Mouse (Mus musculus) gastrocnemius, postnatal 14 days (tissue): Measurements from ENCODE around the gene Rnf31. TPM values are rescaled to one million over a fixed set of nuclear protein-coding genes. Genes with fewer than 3 reads are reported as not detected.

ENCODE experiments used
- DNase-seq: peaks from one replicate; pipeline ENCODE4 v3.0.0; 2021; ENCODE audit warnings: mixed read lengths
- intact Hi-C: fragments of 180-260 bp; cut with DNase I; formaldehyde crosslinking; loops from one replicate; pipeline ENCODE4 v1.15.1; 2025; ENCODE audit warnings: low total_unique reads
- long read RNA-seq, 2 experiments: library from polyadenylated mRNA; stranded (forward); transcript quantifications; one replicate each; pipeline ENCODE4 v2.0.0; 2021
- total RNA-seq, 2 experiments: library from RNA; stranded (reverse); gene quantifications; 2 replicates each; pipeline ENCODE4 v1.2.3; 2021

Rnf31 gene
- total RNA-seq, result 10 to 100 TPM in 1 of 2 experiments, 1 to 10 TPM in 1; 9.4 to 11.7 TPM
- long read RNA-seq, experiment 1, partial matches to known transcripts, result 1 of 8 reads
- long read RNA-seq, experiment 1, other reads (novel, unspliced or antisense), result 4 of 8 reads
- long read RNA-seq, experiment 2, partial matches to known transcripts, result 3 of 9 reads
- long read RNA-seq, experiment 2, other reads (novel, unspliced or antisense), result 3 of 9 reads

DNA sequence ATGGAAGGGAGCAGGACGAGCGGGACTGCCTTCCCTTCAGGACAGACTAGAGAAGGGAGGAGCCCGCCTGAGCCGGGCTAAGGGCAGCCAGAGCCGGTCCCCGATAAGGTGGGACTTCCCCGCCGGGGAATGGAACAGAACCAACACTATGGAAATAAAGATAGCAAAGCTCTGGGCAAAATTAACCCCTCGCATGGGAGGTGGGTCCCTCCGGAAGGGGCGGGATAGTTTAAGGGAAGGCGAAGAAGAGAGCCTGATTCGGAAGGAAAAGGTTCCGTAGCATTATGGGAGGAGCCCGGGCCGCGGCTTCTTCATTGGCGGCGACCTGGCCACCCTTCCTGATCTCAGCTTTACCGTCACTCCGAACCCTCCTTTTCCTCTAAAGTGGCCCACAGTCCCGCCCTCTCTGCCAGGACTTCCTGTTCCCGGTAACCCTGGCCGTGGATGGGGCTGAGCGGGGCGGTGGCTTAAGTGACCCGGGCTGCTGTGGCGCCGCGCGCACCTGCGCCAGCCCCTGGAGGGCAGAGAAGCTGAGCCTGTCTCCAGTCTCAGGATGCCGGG, at the start of gene Rnf31:
TSS of gene Rnf31 (plus strand) at position 378 of the 561 bp plus-strand sequence.
- peak; percentile 95 for DNase-seq
- intact Hi-C loops, result no loop called here

DNA sequence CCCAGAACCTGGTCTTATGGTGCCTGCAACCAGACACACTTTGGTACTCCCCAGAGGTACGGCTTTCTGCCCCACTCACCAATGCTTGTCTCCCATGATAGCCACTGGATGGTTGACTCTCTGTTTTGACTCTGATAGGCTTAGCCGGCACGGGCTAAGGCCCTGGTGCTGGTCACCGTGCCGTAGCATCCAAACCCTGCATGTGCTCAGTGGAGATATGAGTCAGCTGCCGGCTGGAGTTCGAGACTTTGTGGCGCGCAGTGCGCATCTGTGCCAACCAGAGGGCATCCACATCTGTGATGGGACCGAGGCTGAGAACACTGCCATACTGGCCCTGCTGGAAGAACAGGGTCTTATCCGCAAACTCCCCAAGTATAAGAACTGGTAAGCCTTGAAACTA, 49.2 kb upstream of the Rnf31 start:
- intact Hi-C loops, result no loop called here
- no peak for DNase-seq

DNA sequence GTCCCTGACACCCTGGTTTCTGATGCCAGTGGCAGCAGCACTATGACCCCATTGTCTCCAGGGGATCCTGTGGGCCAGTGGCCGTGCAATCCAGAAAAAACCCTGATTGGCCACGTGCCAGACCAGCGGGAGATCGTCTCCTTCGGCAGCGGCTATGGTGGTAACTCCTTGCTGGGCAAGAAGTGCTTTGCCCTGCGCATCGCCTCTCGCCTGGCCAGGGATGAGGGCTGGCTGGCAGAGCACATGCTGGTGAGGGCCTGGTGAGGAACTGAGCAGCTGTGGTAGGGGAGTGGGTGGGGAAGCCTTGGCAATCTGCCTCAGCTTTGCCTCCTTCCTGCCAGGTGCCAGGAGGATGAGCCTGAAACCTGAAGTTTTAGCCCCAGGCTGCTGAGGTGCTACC, 47.2 kb upstream of the Rnf31 start:
- intact Hi-C loops, result no loop called here
- no peak for DNase-seq

DNA sequence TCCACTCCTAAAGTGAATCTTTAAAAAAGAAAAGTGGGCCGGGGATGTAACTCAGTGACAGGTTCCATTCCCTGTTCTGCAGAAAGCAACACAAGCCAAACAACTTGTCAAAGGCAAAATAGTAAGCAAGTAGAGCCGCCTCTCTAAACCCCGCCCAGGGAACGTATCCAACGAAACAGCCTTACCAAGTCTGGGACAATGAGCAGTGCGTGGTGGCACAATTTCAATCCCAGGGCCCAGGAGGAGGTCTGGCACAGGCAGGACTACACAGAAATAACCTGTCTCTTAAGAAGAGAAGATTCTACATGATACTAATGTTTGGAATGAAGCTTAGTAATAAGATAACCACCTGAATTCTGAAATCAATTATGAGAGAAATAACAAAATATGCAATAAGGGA, 41.3 kb upstream of the Rnf31 start:
- DNase-seq, result no peak
- intact Hi-C loops, result no loop called here

DNA sequence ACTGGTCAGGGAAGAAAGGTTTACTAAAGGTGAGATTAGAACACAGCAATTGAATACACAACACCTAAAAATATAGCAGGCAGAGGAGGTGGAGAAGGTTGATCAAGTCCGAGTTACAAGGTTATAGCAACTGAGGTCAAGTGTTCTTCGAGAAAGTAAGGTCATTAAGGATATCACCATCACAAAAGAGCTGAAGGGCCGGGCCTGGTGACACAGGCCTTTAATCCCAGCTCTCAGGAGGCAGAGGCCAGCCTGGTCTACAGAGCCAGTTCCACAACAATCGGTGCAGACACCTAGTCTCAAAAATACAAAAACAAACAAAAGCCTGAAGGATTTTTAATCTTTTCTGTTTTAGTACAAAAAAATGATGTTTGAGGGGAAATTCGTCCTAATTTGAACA, 40.2 kb upstream of the Rnf31 start:
- DNase-seq, result no peak
- intact Hi-C loops, result no loop called here

DNA sequence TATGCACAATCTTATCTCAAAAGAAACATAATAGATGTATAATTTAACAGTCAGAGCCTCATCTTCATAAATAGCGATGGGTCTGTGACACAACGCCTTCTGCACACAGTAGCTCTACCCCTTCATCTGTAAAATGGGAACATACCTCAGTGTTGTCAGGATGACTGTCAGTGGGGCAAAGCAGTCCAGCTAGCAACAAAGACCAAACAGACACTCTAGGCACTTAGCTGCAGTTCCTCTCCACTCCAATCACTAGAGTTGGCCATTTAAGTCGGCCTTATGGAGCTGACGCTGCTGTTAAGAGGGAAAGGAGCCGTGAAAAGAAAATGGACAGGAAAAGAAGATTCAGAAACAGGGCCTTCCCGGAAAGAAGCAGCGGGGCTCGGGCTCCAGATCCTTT, 39.7 kb upstream of the Rnf31 start:
- intact Hi-C loops, result no loop called here
- DNase-seq, result no peak

DNA sequence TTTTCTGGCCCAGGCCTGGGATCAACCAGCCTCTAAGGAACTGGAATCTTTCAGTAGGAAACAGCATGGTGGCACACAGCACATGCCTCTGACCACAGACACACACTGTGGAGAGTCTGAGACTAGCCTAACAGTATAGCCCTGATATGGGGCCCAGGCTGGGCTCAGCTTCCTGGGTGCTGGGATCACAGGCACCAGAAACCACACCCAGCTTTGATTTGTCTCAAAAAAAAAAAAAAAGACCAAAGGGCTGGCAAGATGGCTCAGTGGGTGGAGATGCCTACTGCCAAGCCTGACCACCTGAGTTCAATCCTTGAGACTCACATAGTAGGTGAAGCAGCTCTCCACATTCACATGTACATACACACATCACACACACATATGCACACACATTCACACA, 36.9 kb upstream of the Rnf31 start:
- intact Hi-C loops, result no loop called here
- no peak for DNase-seq

DNA sequence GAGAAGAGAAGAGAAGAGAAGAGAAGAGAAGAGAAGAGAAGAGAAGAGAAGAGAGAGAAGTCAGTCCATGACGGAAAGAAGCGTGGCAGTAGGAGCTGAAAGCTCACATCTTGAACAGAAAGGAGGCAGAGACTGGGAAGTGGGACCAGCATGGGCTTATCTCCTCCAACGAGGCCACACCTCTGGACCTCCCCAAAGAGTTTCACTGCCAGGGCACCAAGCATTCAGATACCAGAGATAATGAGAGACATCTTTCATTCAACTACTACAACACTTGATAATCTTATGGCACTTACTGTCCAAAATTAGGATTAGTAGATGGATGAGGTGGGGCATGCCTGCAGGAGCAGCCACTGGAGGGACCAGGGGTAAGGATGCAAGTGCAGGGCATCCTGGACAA, 35.7 kb upstream of the Rnf31 start:
- DNase-seq, result no peak
- intact Hi-C loops, result loop anchor here (2.0 kb wide), 1 partner anchor 57 kb away; no protein-coding TSS in a partner anchor

DNA sequence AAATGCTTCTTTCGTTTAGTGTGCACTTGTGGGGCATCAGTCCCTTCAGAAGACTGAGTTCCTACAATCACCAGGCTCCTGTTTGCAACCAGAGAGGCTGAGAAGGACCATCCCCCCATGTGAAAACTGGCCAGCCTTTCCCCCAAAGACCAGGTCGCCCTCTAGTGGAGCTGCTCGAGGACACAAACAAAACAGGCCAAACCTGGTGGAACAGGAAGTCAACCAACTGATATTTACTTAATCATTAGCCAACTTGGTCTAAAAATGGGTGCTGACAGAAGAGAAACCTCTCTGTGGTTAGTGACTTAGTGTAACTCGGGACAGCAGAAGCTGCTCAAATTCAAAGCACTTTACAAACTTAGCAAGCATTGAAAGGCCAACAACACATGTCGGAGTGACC, 34.5 kb upstream of the Rnf31 start:
- intact Hi-C loops, result loop anchor here (2.0 kb wide), 1 partner anchor 58 kb away; no protein-coding TSS in a partner anchor
- DNase-seq, result peak; percentile 81

DNA sequence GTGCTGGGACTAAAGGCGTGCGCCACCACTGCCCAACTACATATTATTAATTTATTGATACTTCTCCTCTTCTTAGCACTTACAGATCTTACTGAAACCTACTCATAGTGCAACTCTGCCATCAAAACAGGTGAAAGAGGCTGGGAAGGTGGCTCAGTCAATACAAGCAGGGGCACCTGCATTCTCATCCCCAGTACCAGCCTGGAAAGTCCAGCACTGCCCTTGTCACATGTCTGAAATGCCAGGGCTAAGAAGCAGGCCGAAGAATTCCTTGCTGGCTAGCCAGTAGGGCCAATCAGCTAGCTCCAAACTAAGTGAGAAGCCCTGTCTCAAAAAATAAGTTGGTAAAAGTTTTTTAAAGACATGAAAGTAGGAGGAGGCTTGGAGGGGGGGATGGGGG, 33.9 kb upstream of the Rnf31 start:
- no peak for DNase-seq
- intact Hi-C loops, result loop anchor here (2.0 kb wide), 1 partner anchor 59 kb away; no protein-coding TSS in a partner anchor

DNA sequence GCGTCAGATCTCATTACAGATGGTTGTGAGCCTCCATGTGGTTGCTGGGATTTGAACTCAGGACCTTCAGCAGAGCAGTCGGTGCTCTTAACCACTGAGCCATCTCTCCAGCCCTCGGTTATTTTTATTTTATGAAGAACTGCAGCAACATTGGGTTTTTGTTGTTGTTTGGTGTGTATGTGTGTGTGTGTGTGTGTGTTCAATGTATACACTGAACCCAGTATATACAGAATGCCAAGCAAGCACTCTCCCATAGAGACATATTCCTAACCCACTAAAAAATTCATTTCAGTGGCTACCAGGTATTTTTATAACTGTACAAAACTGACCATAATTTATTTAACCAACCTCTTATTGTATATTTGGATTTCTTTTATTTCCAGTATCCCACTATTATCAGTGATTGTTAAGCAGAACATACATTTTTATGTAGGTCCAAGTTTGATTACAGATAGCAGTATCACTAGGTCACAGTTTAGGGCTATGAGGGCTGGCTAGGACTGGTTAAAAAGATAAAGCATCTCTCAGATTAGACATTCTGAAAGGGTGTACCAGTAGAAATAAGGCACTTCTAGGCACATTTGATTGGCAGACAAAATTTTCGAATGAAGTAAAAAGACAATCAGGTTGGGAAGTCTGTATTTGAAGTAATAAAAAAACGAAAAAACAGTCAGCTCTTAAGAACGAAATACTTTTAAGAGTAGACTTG, 32.6 kb upstream of the Rnf31 start:
- intact Hi-C loops, result no loop called here
- no peak for DNase-seq

DNA sequence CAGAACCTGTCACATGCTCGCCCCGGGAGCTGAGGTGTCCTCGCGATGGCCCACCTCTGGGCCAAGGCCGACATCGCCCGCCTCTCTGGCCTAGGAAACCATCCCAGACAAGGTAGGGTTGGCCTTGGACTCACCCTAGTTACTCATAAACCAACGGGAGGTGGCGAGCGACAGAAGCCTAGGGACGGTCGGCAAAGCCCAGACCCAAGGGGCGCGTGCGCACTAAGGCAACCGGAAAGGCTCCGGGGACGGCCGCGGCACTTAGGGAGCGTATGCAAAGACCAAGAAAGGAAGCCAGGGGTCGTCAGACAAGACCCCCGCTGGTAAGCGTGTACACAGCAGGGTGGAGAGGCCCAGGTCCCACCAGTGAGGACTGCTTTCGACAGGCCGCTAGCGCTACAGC, 31.7 kb upstream of the Rnf31 start, which contains the start of gene Dcaf11:
TSS of gene Dcaf11 (plus strand) at position 208 of the 403 bp plus-strand sequence.
- peak; percentile 93 for DNase-seq
- intact Hi-C loops, result no loop called here

DNA sequence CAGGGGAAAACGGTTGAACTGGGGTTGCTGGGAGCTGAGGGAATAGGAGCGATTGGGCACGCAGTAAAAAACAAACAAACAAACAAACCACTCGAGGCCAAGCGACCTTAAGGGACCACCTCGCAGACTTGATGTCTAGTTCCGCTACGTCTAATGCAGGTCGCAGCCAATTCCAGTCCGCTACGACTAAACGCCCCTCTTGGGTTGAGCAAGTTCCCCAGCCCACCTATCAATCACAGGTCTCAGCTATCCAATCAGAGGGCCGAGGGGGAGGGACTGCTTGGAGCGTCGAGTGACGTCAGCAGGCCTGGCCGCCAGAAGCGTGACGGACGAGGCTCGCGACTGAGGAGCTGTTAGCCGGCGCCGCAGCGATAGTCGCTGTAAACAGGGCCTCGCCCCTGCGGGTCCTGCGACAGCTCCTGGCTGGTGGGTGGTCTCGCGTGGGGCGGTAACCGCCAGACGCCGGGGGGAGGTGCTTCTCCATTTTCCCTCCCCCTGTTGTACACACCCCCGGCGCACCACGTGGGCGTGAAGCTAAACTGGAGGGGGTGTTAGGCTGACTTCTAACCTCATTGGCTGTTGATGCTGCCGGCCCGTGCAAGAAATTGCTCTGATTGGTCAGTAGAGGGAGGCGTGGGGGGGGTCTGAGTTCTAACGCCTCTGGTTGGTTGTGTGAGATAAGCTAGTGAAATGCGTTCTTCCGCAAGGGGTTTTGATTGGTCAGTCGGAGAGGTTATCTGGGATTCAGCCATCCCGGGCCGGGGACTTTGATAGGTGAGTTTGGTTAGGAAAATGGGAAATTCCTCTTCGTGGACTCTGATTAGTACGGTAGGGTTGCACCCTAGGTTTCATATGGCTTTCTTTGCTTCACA, 31.1 kb upstream of the Rnf31 start, which contains the start of gene A730061H03Rik:
TSS of gene A730061H03Rik (minus strand) at position 205 of the 872 bp plus-strand sequence.
- intact Hi-C loops, result no loop called here
- DNase-seq, result peak; percentile 99

DNA sequence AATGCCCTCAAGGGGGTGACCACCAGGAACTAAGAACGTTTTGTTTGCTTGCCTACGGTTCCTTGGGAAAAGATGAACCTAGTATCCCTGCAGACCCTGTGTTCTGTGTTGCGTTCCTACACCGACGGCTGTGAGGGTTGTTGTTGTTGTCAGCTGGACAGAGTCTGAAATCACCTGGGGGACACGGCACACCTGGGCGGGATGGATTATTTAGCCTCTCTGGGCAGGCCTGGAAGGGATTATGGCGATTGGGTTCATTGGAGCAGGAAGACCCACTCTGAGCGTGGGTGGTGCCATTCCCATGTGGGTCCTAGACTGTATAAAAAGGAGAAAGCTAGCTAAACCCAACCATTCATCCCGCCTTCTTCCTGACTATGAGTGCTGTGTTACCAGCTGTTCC, 29.6 kb upstream of the Rnf31 start:
- intact Hi-C loops, result no loop called here
- DNase-seq, result no peak

DNA sequence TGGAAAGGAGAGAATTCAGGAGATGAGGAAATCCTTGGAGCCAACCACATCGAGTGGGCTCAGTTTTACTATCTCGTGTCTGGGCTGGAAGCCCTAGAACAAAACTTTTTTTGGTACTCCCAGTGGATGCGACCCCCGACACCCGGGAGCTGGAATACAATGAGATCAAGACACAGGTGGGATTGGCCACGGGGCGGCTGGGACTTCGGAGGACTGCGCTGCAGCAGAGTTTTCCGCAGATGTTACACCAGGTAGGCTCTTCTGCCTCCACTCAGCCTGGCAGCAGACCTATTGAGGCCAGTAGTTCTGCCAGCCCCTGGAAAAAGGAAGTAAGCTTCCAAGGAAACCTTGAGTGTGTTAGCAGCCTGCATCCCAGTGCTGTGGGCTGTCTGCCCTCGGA, 28.3 kb upstream of the Rnf31 start:
- DNase-seq, result no peak
- intact Hi-C loops, result no loop called here

DNA sequence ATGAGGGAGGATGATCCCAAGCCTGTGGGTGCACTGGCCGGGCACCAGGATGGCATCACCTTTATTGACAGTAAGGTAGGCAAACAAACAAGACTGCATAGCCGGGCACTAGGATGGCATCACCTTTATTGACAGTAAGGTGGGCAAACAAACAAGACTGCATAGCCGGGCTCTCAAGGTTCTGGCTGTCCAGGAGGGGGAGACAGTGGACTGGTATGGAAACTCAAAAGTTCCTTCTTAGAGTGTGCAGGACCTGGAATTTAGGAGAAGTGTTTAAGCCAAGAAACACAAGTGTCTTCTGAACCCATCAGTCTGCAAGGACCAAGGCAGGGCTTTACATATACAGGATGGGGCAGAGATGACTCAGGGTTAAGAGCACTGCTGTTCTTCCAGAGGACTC, 25.8 kb upstream of the Rnf31 start:
- intact Hi-C loops, result no loop called here

DNA sequence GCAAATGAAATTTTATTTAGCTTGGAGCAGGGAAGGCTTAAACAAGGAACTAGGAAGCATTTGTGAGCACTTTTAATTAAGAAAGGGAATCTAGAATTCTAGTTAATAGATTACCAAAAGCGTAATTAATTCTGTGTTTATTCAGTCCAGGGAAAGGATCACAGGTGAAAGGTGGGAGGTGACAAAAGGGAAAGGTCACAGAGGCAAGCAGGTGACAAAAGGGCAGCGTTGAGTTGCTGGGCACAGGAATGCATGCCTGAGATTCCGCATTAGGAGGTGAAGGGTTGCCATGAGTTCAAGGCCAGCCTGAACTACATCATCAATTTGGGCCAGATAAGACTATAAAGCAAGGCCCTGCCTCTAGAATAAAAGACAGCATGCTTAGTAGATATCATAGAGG, 24.0 kb upstream of the Rnf31 start:
- DNase-seq, result no peak
- intact Hi-C loops, result no loop called here

More for the DNA sequence above, 25.8 kb upstream of the Rnf31 start:
- DNase-seq, result no peak

DNA sequence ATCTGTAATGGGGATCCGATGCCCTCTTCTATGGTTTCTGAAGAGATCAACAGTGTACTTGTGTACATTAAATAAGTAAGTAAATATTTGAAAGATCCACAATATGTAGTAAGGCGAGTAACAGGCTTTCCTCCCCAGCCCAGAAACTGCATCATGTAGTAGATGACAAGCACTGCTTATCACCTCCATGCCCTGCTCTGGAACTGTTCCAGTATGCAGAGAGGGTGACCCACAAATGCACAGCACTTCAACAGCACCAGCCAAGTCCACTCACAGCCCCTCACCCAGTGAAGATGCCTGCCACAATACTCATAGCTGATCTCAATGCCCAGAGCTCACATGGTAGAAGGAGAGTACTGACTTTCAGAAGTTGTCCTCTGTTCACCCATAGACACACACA, 20.9 kb upstream of the Rnf31 start:
- intact Hi-C loops, result no loop called here
- no peak for DNase-seq

DNA sequence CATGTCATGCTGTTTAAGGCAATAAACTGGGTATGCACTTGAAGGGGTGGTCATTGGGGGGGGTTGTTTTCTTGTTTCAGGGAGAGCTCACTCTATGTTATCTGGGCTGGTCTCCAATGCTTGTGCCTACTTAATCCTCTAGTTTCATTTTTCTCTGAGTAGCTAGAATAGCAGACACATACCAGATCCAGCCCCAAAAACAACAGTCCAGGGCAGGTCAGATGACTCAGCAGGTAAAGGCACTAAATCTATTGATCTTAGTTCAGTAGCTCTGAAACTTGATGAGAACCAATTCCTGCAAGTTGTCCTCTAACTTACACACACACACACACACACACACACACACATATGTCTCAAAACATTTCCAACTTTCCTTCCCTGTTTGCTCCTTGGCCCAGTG, 19.7 kb upstream of the Rnf31 start:
- intact Hi-C loops, result no loop called here
- no peak for DNase-seq

DNA sequence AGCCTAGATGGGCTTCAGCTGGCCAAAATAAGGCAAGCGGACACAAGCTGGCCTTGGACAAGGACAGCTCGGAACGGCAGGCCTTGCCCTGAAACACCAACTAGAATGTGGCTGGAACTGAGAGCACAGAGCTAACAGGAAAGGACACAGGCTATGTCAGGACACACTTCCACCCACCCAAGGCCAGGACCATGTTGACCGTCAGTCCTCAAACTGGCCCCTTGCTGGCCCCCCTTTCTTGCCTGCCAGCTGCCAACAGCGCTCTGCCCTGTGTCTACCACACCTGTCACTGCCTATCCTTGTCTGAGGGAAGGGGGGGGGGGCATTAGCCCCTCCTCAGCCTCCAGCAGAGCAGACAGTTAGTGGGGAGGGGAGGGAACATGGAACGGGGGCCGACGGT, 16.2 kb upstream of the Rnf31 start, which contains the start of gene Fitm1:
TSS of gene Fitm1 (plus strand) at position 316 of the 400 bp plus-strand sequence.
- intact Hi-C loops, result no loop called here

More for the DNA sequence above, 16.2 kb upstream of the Rnf31 start, which contains the start of gene Fitm1:
- DNase-seq, result peak; percentile 79
